Mouse (Mus musculus) cerebellum, adult 11-12 months (tissue): Measurements from ENCODE around the gene Olfr411.

Experiments
- DNase-seq: peaks from one replicate; pipeline ENCODE4 v3.0.0; 2022

The Olfr411 gene

DNA sequence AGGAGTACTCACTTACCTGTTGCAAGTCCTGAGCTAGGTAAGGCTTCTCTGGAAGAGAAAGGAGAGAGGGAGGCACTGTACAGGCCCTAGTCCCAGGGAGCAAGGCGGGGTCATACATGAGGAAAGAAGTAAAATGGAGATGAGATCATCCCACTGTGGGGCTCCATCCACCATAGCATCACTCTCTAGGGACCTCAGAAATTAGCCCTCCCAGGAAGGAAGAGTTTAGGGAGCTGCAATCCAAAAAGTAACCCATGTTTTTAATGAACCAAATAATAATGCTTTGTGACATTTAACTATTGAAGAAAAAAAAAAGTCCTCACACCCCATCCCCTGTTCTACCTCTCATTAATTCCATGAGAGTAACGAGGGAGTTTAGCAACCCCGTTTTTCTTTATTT is at the start of gene Olfr411:
Gene Olfr411, minus strand, starts transcription at position 101 of the 400 bp plus-strand sequence.
- DNase-seq = no peak

DNA sequence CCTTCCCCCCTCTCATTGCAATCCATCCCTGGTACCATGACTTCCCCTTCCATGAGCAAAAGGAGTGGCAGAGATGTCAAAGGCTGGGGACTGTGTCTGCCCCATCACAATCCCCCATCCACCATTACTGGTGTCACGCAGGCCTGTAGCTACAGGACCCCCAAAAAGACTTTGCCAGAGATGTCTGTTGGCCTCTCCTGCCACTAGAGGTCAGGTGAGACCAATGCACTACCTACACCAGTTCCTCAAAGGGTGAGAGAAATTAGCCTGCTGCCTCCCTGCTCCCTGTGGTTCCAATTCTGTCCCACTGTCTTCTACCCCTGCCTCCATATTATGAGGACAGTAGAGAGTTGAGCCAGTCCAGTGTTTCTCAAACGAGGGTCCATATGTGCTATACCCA is 49.7 kb upstream of the Olfr411 start:
- DNase-seq = no peak

DNA sequence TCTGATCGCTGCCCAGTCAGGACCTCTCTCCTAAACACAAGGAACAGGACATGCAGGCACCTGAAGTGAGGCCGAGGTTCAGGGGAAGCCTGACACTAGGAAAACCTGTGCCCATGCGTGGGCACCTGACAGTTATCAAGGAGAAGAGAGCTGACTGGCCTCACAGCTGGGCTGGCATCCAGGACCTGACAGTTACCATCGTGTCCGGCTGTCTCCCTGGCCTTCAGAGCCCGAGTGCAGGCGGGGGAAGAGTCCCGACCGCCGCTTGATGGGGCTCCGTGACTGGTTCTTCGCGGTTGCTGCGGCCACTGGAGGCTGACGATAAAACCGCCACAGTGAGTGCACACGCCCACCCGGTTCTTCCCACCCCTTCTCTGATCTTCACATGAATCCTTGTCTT is 43.1 kb upstream of the Olfr411 start:
- no peak for DNase-seq

DNA sequence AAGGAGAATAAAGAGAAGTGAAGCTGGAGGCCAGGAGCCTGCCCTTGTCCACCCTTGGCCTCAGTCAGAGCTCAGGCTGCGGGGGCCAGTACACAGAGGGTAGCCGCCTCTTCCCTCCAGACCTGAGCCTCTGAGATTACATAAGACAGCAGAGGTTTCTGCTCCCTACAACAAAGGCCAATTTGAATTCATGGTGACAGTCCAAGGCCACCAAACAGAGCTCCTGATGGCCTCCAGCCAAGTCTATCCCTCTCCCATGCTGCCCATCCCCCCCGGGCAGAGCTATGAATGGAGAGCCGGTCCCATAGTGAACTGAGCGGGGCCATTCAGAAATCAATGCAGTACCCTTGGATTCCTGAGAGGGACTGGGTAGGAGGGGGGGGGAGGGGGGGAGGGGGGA is 41.0 kb upstream of the Olfr411 start:
- no peak for DNase-seq

DNA sequence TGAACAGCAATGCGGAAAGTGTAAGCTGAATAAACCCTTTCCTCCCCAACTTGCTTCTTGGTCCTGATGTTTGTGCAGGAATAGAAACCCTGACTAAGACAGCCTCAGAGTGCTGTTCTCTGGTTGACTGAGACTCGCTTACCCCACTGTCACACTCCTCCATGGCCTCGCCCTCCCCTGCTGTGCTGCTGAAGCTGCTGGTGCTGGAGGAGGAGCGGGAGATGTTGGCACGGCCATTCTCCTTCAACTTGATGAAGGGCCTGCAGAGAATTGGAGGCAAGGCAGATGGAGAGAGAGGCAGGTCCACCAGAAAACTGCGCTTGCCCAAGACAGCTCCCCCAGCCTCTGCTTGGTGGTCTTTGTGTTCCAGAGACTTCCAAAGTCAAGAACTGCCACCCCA is 40.5 kb upstream of the Olfr411 start:
- DNase-seq = no peak

DNA sequence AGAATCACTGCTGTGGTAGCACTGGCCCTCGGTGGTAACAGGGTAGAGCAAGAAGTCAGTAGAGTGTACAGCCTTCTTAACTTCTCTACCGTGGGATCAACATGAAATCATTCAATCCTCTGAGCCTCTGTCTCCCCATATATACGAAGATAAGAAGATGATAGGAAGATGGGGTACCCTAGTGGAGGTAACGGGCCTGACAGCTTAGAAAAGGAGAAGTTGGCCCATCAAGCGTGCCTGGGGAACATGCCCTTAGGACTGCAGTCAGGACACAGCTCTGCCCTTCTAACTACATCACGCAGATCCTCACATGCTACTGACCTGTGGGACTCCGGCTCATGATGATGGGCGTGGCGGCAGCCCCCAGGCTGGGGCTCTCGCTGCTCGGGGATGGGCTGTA is 39.4 kb upstream of the Olfr411 start:
- no peak for DNase-seq

DNA sequence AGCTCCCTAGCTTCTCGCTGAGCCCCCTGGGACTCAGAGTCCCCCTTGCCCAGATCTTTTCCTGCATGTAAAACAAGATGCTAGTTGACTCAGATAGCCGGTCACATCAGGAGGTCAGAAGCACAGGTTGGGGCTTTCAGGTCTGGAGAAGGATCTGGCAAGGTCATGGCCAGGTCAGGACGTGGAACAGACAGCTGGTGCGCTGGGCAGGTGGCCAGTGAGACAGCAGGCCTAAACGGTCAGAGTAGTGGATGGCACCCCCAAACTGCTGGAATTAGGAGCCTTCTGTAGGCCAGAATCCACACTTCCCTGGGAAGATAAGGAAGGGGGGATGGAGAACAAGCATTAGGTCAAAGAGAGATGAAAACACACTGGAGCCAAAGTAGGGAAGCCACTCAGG is 34.8 kb upstream of the Olfr411 start:
- no peak for DNase-seq

DNA sequence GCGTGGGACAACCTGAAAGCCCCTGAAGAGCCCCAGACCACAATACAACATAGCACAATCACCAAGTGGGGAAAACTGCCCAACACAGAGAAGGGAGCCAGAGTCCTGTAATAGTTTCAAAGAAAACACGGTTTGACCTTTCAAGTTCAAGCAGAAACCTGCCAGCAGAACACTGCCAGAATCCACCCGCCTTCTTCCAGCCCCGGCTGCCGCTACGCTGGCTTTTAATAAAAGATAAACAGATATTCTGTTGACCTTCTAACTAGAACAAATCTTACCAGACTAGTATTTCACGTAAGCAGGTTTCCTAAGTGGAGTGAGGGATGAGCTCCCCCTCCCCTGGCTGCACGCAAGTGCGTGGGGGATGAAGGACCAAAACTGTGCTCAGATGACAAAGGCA is 33.2 kb upstream of the Olfr411 start:
- no peak for DNase-seq

DNA sequence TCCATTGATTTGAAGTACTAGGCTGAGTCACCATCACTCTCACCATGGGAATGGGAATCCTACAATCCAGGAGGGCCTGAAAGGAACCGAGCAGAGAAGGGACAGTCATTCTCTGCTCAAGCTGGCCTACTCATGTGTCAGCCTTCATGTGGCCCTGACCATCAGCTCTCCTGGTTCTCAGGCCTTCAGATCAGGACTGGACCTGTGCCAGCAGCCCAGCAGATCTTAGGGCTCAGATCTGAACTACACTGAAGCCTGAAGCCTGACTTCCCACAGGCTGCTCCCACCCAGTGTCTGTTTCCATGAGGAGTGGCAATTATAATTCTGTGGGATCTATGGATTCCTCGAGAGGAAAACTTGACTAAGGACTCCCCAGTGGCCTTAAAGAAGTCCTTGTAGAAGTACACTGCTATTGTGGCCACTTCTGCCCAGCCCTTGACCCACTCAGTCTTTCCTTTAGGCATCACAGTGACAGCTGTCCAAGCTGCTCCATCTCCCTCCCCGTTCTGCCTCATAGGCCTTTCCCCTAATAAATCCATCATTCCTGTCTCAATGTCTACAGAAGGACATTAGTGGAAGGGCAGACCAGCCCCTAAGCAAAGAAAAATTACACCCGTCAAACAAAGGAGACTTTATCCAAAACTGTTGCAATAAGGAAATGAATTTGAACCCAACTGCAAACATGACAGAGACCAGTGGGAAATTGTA is 26.9 kb upstream of the Olfr411 start:
- no peak for DNase-seq

DNA sequence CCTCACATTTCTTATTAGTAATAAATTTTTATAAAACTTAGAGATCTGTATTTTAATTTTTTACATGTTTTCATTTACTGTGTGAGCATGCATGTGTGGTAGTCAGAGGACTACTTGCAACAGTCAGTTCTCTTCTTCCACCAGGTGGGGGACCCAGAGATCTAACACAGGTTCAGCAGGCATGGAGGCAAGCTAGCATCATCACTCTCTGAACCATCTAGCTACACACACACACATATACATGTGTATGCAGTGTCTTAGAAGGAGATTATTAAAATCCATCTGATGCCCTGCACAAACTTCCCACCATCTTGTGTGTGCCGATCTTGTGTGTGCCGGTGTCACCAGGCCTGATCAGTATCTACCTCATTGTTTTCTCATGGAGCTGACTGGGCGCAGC is 24.4 kb upstream of the Olfr411 start:
- DNase-seq = no peak

DNA sequence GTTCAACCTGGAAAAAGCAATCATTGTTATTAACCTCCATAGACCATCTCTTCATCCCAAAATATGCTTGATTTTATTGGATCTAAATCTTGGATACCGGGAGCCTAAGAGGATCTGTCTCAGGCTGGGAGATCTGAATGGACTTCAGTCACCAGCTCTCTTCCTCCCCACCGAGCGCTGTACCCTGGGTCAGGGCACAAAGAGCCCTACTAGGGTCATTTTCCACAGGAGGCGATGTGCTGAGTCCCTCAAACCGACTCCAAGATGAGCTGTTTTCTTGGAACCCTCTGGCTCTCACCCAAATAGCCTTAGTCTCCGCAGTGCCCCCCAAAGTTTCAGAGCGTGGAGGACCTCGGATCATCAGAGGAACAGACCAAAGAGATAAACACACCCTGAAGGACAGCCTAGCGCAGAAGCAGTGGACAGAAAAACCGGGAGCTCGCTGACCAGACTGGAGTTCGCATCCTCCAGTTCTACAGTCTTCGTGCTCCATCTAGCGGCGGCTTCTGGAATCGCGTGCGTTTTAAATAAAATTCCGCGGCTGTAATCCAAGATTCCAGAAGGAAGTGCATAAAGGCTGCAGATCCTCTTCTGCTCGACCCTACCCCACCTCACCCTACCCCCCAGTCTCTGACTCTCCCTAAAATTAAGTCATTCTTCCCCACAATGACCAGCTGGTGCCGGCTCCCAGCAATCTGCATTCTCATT is 19.1 kb upstream of the Olfr411 start:
- peak; percentile 38 for DNase-seq

DNA sequence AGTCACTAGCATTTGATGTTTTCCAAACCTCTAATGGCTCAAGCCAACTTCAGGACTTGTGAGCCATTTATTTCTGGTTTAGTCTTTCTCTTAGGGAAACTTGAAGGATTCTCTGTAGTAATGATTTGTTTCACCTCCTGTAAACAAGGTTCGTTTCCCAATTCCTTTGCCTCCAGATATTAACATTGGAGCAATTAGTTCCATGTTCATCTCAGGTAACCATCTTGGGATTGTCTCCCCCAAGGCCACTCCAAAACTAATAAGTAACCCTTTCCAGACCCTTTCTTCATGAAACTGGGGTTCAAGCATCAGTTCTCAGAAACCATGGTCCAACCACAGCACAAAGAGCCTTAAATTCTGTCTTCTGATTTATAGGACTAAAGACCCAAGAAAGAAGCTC is 9.3 kb upstream of the Olfr411 start, which contains the start of gene Olfr412:
Gene Olfr412, plus strand, starts transcription at position 301 of the 400 bp plus-strand sequence.
- DNase-seq = no peak

DNA sequence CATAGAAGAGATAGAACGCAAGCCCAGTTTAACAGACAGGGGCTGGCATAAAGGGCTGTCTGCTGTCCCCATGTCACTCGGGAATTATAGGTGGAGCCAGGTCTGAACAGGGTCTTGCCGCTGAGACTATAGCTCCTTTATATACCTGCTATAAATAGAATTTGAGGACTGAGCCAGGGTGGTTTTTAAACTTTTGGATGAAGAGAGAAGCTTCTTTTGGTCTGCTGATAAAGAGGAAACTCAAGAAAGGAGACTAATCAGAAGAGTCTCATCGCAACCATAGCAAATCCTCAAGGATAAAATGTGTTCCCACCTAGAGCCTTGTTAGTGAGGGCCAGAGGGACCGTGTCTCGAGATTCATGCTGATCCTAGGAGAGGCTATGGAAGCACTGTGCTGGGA is 14.5 kb downstream of the Olfr411 start, which contains the start of gene Olfr410:
Gene Olfr410, minus strand, starts transcription at position 101 of the 400 bp plus-strand sequence.
- DNase-seq = no peak

DNA sequence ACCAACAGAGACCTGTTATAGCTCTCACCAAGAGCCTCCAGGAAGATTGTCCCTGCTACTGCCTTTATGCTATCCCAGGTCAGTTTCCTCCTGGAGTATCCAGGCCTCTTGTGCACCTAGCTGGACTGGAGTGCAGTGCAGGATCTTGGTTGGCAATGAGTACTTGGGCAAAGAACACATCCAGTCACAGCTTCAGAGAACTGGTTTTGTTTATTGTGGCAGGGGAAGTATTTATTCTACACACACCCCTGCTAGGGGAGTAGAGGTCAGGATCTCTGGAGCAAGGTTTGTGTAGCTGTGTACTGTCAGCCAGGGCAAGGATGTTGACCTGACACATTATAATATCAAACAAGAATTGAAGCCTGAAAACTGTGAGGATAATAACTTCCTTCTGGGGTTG is 23.7 kb downstream of the Olfr411 start:
- DNase-seq = no peak

DNA sequence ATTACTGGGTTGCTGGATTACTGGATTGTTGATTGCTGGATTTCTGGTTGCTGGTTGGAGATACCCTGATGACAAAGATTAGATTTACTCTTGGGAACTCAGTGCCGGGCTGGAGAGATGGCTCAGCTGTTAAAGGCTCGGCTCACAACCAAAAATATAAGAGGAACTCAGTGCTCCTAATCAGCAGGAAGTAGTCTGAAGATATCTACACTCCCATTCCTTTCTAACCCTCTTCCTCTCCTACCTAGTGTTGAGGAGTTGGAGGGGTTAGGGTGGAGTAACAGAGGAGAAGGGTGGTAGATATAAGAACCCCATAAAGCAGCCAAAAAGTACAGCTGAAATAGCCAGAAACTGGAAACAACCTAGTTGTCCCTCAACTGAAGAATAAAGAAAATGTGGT is 26.4 kb downstream of the Olfr411 start:
- DNase-seq = no peak
